Mouse (Mus musculus) neural tube, embryonic 15.5 days (tissue): ENCODE results near the gene Syngap1. TPM values are rescaled to one million over a fixed set of nuclear protein-coding genes. Genes with fewer than 3 reads are reported as not detected.

ENCODE experiments used
- ATAC-seq: fragments of 200-750 bp; cut with Nextera tagmentation; 2 replicates; pipeline ENCODE4 v1.8.0; 2017; ENCODE audit warnings: mild to moderate bottlenecking, moderate TSS enrichment, moderate library complexity; ENCODE audit not compliant: low FRiP score
- H3K27ac ChIP-seq: fragments of 300-500 bp; sonication (generic); replicated peaks from 2 replicates; pipeline ENCODE4 v1.5.1; 2015; ENCODE audit warnings: mild to moderate bottlenecking, inconsistent platforms
- H3K27me3 ChIP-seq: fragments of 300-500 bp; sonication (generic); replicated peaks from 2 replicates; pipeline ENCODE4 v1.6.1; 2015; ENCODE audit warnings: inconsistent platforms
- H3K36me3 ChIP-seq: fragments of 300-500 bp; sonication (generic); 2 replicates; pipeline ENCODE4 v1.6.1; 2015; ENCODE audit warnings: inconsistent platforms
- H3K4me1 ChIP-seq: fragments of 300-500 bp; sonication (generic); 2 replicates; pipeline ENCODE4 v1.6.1; 2015; ENCODE audit warnings: inconsistent platforms
- H3K4me2 ChIP-seq: fragments of 300-500 bp; sonication (generic); 2 replicates; pipeline ENCODE4 v1.6.1; 2015; ENCODE audit warnings: inconsistent platforms, mild to moderate bottlenecking, moderate library complexity
- H3K4me3 ChIP-seq: fragments of 300-500 bp; sonication (generic); replicated peaks from 2 replicates; pipeline ENCODE4 v1.5.1; 2015; ENCODE audit warnings: mild to moderate bottlenecking, inconsistent platforms
- H3K9ac ChIP-seq: fragments of 300-500 bp; sonication (generic); replicated peaks from 2 replicates; pipeline ENCODE4 v1.6.1; 2015; ENCODE audit warnings: mild to moderate bottlenecking, inconsistent platforms
- H3K9me3 ChIP-seq: fragments of 300-500 bp; sonication (generic); replicated peaks from 2 replicates; pipeline ENCODE4 v1.6.1; 2016; ENCODE audit warnings: inconsistent platforms
- WGBS: fragments of 180-500 bp; shearing (Covaris S2); methylation state at CpG from one replicate; pipeline ENCODE4 v1.1.7; 2015; ENCODE audit warnings: mixed read lengths; 5-methylcytosine and 5-hydroxymethylcytosine counted together
- polyA plus RNA-seq: library from polyadenylated mRNA; unstranded; fragments of >200 nt; fragmentation: Nextera tagmentation; extraction: Ambion mirVana; gene quantifications from 2 replicates; pipeline ENCODE4 v1.2.1, GENCODE M21; 2015

Gene Syngap1
- polyA plus RNA-seq, 1 experiment from 2014 or later, result 3.7 TPM

DNA sequence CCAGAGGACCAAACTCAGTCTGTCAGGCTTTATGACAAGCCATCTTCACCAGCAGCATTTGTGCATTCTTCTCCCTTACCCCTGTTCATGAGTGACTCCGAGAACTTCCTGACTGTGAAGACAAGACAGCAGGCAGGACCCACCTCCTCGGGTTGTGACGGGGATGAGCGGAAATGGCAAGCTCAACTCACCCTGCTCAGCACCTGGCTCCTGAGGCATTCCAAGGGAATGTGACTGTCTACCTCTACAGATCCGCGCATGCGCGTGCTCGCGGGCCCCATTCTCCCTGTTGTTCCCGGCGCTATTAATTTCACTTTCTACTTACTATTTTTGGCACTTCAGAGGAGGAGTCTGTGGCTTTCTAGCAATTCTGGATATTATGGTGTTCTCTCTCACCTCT, 58.9 kb downstream of the Syngap1 start:
- H3K4me1 ChIP-seq, result peaks cover 12% of the 10 kb centered on the region
- H3K4me2 ChIP-seq, result peak overlapping the region; percentile 19; the same call in 1 of the 2 replicates
- no peak overlapping the region for H3K27ac ChIP-seq
- no peaks in the 10 kb centered on the region for H3K27me3 ChIP-seq
- peak; percentile 17; the same call in 1 of the 2 replicates for ATAC-seq
- no peaks in the 10 kb centered on the region for H3K36me3 ChIP-seq
- no peaks in the 10 kb centered on the region for H3K9me3 ChIP-seq
- no peak overlapping the region for H3K9ac ChIP-seq
- no peak overlapping the region for H3K4me3 ChIP-seq
- 62% methylated on average over 12 of the region's 12 CpGs for WGBS

DNA sequence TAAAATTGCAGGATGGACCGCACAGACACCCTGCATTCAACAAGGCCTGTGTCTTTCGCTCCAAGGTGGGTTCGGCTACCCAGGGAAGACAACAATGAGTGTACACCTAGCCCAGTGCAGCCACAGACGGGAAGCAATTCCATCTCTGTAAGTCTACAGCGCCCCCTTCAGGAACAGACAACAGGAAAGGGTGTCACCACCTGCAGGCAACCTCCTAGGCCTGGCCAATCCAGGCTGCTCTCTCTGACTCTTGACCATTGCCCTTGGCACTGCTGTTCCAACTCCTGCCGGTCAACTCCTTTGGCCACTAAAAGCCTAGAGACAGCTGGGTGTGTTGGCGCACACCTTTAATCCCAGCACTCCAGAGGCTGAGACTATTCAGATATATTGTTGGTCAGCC, 60.1 kb downstream of the Syngap1 start:
- Histone ChIP-seq H3K4me2 (no peak overlapping the region), H3K4me3 (no peak overlapping the region), H3K27me3 (no peaks in the 10 kb centered on the region), H3K4me1 (peaks cover 12% of the 10 kb centered on the region), H3K9ac (no peak overlapping the region), H3K36me3 (no peaks in the 10 kb centered on the region), H3K27ac (no peak overlapping the region), H3K9me3 (no peaks in the 10 kb centered on the region)
- ATAC-seq, result no peak
- WGBS, result 75% methylated on average over 7 of the region's 7 CpGs

DNA sequence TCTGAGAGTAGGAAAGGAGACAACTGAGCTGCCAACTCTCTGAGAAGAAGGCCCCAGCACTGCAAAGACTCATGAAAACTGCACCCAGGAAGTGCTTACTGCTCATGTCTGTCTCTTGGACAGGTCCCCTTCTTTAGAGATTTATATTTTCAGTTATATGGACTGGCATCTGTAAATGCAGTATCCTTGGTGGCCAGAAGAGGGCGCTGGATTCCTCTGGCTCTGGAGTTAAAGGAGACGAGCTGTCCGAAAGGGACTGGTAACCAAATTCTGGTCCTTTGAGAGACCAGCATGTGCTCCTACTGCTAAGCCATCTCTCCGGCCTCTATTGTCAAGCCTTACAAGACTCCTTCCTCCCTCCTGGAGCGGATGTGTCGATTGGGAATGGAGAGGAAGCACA, 60.8 kb downstream of the Syngap1 start:
- WGBS, result 51% methylated on average over 6 of the region's 6 CpGs
- ATAC-seq, result no peak
- peaks cover 12% of the 10 kb centered on the region for H3K4me1 ChIP-seq
- no peaks in the 10 kb centered on the region for H3K9me3 ChIP-seq
- no peak overlapping the region for H3K4me2 ChIP-seq
- no peak overlapping the region for H3K9ac ChIP-seq
- no peak overlapping the region for H3K27ac ChIP-seq
- H3K27me3 ChIP-seq, result no peaks in the 10 kb centered on the region
- H3K4me3 ChIP-seq, result no peak overlapping the region
- no peaks in the 10 kb centered on the region for H3K36me3 ChIP-seq

- H3K4me1 ChIP-seq, result peaks cover 12% of the 10 kb centered on the region
- no peak overlapping the region for H3K4me2 ChIP-seq
- H3K9ac ChIP-seq, result no peak overlapping the region
- no peaks in the 10 kb centered on the region for H3K36me3 ChIP-seq
- 37% methylated on average over 9 of the region's 9 CpGs for WGBS
- no peak overlapping the region for H3K27ac ChIP-seq
- H3K4me3 ChIP-seq, result no peak overlapping the region
- ATAC-seq, result no peak
- H3K27me3 ChIP-seq, result no peaks in the 10 kb centered on the region
- no peaks in the 10 kb centered on the region for H3K9me3 ChIP-seq
These were observed 63.4 kb downstream of the Syngap1 start for GRCm38 (mm10) chr17:27004431-27004830.

DNA sequence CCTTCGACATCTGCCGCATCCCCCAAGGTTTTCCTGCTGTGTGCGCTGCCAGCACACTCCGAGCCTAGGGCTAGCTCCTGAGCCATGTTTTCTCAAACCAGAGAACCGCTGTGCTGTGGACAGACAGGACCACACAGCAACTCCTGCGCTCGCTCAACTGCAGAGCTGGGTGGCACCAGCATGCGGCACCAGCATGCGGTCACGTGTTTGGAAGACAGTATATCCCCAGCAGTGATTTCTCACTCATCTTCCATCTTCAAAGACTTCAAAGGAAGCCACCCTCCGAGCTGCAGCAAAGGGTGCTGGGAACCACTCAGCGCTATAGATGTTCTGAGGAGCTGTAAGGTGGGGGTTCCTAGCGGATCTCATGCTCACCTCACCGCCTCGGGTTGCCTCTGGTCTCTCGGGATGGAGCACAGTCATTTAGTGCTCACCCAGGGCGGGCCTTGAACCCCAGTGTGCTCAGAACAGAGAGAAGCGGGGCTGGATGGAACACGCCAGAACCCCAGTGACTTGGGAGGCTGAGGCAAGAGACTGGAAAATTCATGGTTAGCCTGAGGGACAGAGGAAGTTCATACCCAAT, 63.9 kb downstream of the Syngap1 start:
- H3K36me3 ChIP-seq, result no peaks in the 10 kb centered on the region
- no peak for ATAC-seq
- no peak overlapping the region for H3K27ac ChIP-seq
- no peaks in the 10 kb centered on the region for H3K27me3 ChIP-seq
- H3K9ac ChIP-seq, result no peak overlapping the region
- no peaks in the 10 kb centered on the region for H3K9me3 ChIP-seq
- H3K4me2 ChIP-seq, result no peak overlapping the region
- 39% methylated on average over 19 of the region's 19 CpGs for WGBS
- H3K4me1 ChIP-seq, result peaks cover 9% of the 10 kb centered on the region
- no peak overlapping the region for H3K4me3 ChIP-seq

DNA sequence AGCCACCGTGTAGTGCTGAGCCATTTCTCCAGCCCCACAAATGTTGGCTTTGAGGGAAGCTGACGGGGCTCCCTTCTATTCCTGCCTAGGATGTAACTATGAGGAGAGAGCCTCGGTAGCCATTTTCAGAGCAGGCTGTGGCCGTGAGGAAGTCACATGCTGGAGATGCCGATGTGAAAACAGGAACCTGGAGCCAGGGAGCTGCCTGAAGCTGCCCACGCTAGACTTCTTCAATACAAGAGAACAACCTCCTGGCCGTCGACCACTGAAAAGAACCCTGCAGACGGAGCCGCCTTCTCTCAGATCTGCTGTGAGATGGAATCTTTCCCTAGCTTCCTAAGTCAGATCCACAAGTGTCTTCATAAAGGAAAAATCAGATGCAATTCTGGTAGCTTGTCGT, 64.6 kb downstream of the Syngap1 start:
- WGBS, result 71% methylated on average over 11 of the region's 11 CpGs
- ATAC-seq, result no peak
- no peaks in the 10 kb centered on the region for H3K9me3 ChIP-seq
- H3K27me3 ChIP-seq, result no peaks in the 10 kb centered on the region
- H3K4me2 ChIP-seq, result no peak overlapping the region
- no peaks in the 10 kb centered on the region for H3K36me3 ChIP-seq
- no peak overlapping the region for H3K4me3 ChIP-seq
- H3K4me1 ChIP-seq, result 0 out of 2 replicates have a peak, but pooled peaks cover 3% of the 10 kb centered on the region
- no peak overlapping the region; the same call in 1 of the 2 replicates for H3K27ac ChIP-seq
- H3K9ac ChIP-seq, result no peak overlapping the region

- 78% methylated on average over 2 of the region's 2 CpGs for WGBS
These were observed 67.2 kb downstream of the Syngap1 start for GRCm38 (mm10) chr17:27008277-27008676.

DNA sequence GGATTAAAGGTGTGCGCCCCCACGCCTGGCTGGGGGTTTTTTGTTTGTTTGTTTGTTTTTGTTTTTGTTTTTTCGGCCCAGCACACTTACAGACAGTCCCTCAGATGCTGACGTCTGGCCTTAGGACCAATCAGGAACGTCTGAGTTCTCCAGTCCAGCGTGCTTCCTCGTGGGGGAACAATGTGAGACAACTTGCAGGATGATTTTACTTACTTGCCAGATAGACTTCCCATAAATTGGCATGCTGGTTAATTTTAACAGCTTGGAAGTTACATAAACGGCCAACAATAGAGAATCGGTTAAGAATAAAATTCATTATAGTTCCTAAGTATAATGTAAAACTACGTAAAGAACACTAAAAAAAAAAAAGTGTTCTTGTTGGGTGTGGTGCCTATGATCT, 70.1 kb downstream of the Syngap1 start:
- Histone ChIP-seq H3K27ac (no peak overlapping the region), H3K27me3 (no peaks in the 10 kb centered on the region), H3K9me3 (no peaks in the 10 kb centered on the region), H3K9ac (no peak overlapping the region), H3K36me3 (no peaks in the 10 kb centered on the region), H3K4me2 (no peak overlapping the region), H3K4me3 (no peak overlapping the region), H3K4me1 (0 out of 2 replicates have a peak, but pooled peaks cover 11% of the 10 kb centered on the region)
- WGBS, result 94% methylated on average over 10 of the region's 10 CpGs
- ATAC-seq, result no peak

More at GRCm38 (mm10) chr17:27008277-27008676, 67.2 kb downstream of the Syngap1 start:
- Histone ChIP-seq H3K27ac (no peak overlapping the region), H3K4me3 (no peak overlapping the region), H3K36me3 (no peaks in the 10 kb centered on the region), H3K9me3 (no peaks in the 10 kb centered on the region), H3K27me3 (no peaks in the 10 kb centered on the region), H3K4me1 (0 out of 2 replicates have a peak, but pooled peaks cover 11% of the 10 kb centered on the region), H3K9ac (no peak overlapping the region), H3K4me2 (no peak overlapping the region)
- no peak for ATAC-seq

- Histone ChIP-seq H3K27me3 (no peaks in the 10 kb centered on the region), H3K9me3 (no peaks in the 10 kb centered on the region), H3K27ac (no peak overlapping the region), H3K4me1 (0 out of 2 replicates have a peak, but pooled peaks cover 11% of the 10 kb centered on the region), H3K36me3 (no peaks in the 10 kb centered on the region), H3K9ac (no peak overlapping the region), H3K4me2 (no peak overlapping the region), H3K4me3 (no peak overlapping the region)
- no peak for ATAC-seq
- WGBS, result 50% methylated on average over 14 of the region's 14 CpGs
These were observed 71.1 kb downstream of the Syngap1 start for GRCm38 (mm10) chr17:27011998-27012672.

GRCm38 (mm10) chr17:27012909-27013308, 71.9 kb downstream of the Syngap1 start:
- H3K27me3 ChIP-seq, result no peaks in the 10 kb centered on the region
- H3K36me3 ChIP-seq, result no peaks in the 10 kb centered on the region
- peaks cover 17% of the 10 kb centered on the region for H3K4me1 ChIP-seq
- H3K9me3 ChIP-seq, result no peaks in the 10 kb centered on the region
- ATAC-seq, result no peak
- H3K4me3 ChIP-seq, result no peak overlapping the region
- 18% methylated on average over 6 of the region's 6 CpGs for WGBS
- H3K27ac ChIP-seq, result no peak overlapping the region
- H3K9ac ChIP-seq, result no peak overlapping the region
- H3K4me2 ChIP-seq, result no peak overlapping the region

DNA sequence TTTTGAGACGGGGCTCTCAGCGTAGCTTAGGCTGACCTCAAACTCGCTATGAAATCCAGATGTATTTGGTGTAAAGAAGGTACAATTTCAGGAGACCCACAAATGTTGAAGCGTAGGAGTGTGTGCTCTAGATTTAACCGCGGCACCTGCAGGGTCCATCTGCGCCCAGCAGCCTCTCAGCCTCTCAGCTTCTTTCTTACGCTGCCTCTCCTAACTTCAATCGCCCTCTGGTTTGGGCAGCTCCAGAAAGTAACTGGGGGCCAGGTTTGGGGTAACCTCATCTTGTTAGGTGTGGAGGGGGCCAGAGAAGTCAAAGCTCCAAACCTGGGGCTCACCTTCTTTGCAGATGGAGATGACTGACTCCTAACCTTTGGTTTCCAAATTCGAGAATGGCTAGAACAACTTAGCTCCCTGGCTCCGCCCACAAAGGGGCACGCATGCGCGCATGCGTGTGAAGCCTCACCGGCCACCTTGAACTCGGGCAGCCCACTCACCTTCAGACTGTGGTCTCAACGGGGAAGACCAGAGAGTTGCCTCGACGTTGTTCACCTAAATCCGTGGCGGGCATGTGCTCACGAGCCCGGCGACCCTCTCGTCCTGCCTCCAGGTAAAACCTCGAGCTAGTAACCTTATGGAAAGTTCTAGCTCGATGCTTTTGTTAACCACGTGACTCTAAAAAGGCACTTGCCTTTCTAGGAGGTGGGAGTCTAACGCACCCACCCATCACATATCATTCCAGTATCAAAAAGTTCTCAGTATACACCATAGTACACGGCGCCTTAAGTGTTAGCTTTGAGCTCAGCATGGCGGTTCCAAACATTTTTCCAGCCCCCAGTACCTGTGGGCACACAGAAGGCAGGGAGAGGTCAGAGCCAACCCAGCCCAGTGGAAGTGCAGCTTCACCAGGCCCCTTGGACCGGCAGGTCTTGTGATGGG, 76.8 kb downstream of the Syngap1 start:
- peak overlapping the region; percentile 72 for H3K27ac ChIP-seq
- 8% methylated on average over 34 of the region's 34 CpGs for WGBS

More for the DNA sequence above, 76.8 kb downstream of the Syngap1 start:
- peaks cover 32% of the 10 kb centered on the region for H3K36me3 ChIP-seq
- H3K4me1 ChIP-seq, result peaks cover 18% of the 10 kb centered on the region
- H3K4me3 ChIP-seq, result peak overlapping the region; percentile 50
- ATAC-seq, result peak; percentile 81
- H3K9me3 ChIP-seq, result no peaks in the 10 kb centered on the region
- H3K4me2 ChIP-seq, result peak overlapping the region; percentile 79
- H3K27me3 ChIP-seq, result no peaks in the 10 kb centered on the region
- H3K9ac ChIP-seq, result peak overlapping the region; percentile 56
